Mouse (Mus musculus) CH12.LX (cell line): ENCODE measurements around the gene Abt1.

ENCODE experiments used
- CTCF ChIP-seq, 2 experiments: IDR thresholded peaks in 1 of 2; conservative IDR thresholded peaks in 1 of 2; 2 replicates each; pipeline ENCODE4 v1.5.1; 2011 to 2012; ENCODE audit warnings: low read depth in 2 of 2, low read length in 2 of 2, improper control_type of control experiment in 1 of 2, inconsistent platforms in 1 of 2, mild to moderate bottlenecking in 1 of 2, moderate library complexity in 1 of 2
- MAX ChIP-seq: IDR thresholded peaks from 2 replicates; pipeline ENCODE4 v1.6.1; 2011; ENCODE audit warnings: low read length, improper control_type of control experiment
- POLR2A ChIP-seq: IDR thresholded peaks from 2 replicates; pipeline ENCODE4 v1.6.1; 2011; ENCODE audit warnings: low read depth, mild to moderate bottlenecking, improper control_type of control experiment, low read length
- UBTF ChIP-seq: IDR thresholded peaks from 2 replicates; pipeline ENCODE4 v1.6.1; 2012; ENCODE audit warnings: low read depth, mild to moderate bottlenecking, inconsistent platforms, low read length, improper control_type of control experiment, moderate library complexity
- ZMIZ1 ChIP-seq: IDR thresholded peaks from 2 replicates; pipeline ENCODE4 v1.6.1; 2012; ENCODE audit warnings: low read depth, mild to moderate bottlenecking, inconsistent platforms, low read length, improper control_type of control experiment
- ZNF384 ChIP-seq: IDR thresholded peaks from 2 replicates; pipeline ENCODE4 v1.6.1; 2012; ENCODE audit warnings: low read depth, low read length, improper control_type of control experiment, inconsistent platforms

DNA sequence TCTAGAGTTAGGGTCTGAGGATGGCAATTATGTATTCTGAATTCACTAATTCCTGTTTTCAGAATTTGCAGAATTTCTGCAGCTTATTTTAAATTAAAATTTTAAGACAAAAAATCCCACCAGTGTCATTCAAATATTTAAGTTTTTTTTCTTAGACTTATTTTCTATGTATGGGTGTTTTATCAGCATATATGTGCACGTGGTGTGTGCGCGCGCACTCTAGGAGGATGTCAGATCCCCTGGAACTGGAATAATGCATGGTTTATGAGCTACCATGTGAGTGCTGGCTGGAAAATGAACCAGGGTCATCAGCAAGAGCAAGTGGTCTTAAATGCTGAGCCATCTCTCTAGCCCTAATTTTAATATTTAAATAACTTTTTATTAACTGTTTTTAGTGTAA is 53.6 kb downstream of the Abt1 start:
- TF ChIP-seq ZNF384 (no peak), CTCF (conservative IDR thresholded peaks at IDR 0.05 in 1 of 2, IDR thresholded peaks at IDR 0.05 in 1 of 2; ENCODE audit: low read depth in 2 of 2, low read length in 2 of 2) (no peak), POLR2A (no peak), ZMIZ1 (no peak), MAX (no peak), UBTF (no peak)
